Mouse (Mus musculus): ENCODE measurements around the gene Tedc2.

- TF ChIP-seq CTCF (IDR thresholded peaks at IDR 0.05; ENCODE audit: low read depth, low read length): no peak
- TF ChIP-seq POLR2A (IDR thresholded peaks at IDR 0.05; ENCODE audit: insufficient read depth, low read length): no peak
These were observed 46.5 kb upstream of the Tedc2 start for GRCm38 (mm10) chr17:24267133-24267532.
